Mouse (Mus musculus): ENCODE measurements around the gene Ssr2. TPM values are rescaled to one million over a fixed set of nuclear protein-coding genes. Genes with fewer than 3 reads are reported as not detected.
"Not testable (repeated sequence)": the region's sequence is repeated elsewhere in the genome, so short reads cannot be mapped to it uniquely, and the experiment has no call there.

The Ssr2 gene
- total RNA-seq, 1 experiment from 2014 or later, result 214 TPM

DNA sequence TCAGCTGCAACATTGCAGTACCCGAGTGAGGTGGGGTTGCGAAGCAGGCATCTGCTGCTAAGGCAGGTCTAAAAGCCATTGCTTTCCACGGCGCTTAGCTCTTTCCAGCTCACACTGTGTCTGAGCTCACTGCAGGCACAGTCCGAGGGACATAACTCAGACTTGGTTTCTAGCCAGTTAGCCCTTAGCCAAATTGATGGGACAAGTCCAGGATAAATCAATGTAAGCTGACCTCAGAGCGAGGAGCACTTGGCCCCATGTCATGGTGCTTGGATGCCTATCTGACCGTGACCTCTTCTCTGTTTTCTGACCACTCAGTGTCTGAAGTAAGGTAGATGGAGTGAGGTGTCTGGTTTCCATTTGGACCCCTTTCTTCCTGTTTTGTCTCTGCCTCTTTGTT is 11.7 kb upstream of the Ssr2 start:
- no peak for DNase-seq

DNA sequence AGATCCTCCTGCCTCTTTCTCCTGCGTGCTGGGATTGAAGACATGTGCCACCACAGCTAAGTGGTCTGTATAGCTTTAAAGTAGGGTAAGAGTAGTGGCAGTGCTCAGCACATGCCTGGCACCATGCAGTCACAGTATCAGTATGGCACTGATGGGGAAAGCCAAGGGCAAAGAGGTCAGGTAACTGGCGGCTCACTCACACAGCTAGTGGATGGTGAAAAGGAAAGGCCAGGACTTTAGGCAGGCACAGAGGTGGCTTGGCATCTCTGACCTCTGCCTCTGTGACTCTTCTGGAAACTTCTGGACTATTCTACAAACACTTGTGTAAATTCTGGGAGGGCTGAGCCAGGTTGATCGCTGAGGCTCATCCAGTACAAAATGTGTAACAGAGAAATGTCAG is 9.6 kb upstream of the Ssr2 start:
- DNase-seq, result no peak

DNA sequence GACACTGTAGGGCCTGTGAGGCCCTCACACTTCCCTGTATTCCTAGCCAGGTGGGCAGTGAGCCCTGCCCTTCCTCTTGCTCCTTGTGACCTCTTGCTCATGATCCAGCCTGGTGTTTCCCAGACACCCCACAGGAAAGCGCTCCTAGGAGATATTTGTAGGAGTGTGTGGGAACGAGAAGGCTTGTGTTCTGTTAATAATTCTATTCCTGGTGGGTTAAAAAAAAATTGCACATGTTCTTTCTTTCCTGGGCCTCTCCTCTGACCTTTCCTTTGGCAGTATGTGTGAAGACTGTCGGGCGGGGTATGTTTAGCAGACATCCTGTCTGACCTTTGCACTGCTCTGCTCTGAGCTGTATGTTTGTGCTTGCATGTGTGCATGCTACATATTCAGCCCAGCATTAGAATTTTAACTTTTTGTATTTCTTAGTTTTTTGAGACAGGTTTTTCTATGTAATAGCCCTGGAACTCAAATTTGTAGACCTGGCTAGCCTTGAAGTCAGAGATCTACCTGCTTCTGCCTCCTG is 9.1 kb upstream of the Ssr2 start:
- DNase-seq, result no peak

DNA sequence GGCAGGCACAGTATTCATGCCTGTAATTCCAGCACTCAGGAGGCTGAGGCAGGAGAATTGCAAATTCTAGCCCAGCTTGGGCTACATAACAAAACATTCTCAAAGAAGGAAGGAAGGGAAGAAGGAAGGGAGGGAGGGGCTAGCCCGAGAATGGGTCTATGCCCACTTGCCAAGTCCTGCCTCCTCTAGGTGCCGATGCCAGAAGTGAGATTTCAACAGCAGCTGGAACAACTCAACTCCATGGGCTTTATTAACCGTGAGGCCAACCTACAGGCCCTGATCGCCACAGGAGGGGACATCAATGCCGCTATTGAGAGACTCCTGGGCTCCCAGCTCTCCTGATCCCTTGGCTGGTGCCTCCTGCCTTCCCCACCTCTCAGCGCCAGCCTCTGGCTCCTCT is 7.8 kb upstream of the Ssr2 start:
- no peak for DNase-seq

DNA sequence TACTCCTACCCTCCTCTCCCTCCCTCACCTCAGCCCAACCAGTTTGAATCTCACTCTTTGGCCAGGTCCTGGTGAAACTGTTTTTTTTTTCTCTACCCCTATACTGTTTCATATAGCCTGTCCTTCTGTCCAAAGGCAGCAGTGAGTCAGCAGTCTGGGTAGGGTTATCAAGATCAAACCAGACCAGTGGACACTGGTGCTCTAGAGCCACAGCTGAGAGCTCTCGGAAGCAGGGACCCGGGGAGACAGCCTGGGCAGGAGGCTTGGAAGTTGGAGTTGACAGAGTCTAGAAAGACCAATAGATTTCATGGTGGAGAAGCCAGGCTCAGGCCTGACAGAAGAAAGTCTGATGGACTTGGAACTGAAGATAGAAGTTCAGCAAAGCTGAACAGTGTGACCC is 7.1 kb upstream of the Ssr2 start:
- DNase-seq, result no peak

DNA sequence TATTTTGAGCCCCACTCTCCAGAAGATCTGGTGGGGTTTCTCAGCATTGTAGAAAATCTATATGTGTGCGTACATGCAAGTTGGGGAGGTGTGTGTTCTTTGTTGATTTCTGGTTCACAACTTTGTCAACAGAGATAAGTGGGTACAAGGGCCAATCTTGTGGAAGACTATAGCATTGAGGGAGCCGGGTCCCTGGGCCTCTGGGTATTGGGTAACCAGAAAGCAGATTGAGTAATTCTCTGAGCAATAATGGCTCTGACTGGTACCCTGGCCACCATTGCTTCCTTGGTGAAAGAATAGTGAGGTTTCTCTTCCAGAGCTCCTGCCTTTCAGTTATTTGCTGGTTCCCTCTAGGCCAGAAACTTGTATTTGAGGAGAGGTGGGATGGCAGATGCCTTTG is 6.6 kb upstream of the Ssr2 start:
- no peak for DNase-seq

DNA sequence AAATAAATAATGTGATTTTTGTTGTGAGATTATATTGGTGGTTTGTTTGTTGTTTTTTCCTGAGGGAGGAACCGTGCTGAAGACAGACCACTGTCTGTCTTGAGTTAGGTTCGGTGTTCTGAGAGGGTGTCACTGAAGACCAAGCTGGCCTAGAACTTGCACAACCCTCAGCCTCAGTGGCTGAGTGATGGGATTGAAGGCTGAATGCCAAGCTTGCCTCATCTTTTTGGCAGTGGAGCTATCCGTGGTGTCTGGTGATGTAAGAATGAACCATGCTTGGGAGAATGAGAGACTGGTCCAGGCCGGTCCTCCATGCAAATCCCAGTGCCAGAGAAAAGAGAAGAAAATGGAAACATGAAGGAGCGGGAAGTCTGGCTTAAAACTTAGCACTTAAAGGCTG is 6.0 kb upstream of the Ssr2 start:
- peak; percentile 42 for DNase-seq

DNA sequence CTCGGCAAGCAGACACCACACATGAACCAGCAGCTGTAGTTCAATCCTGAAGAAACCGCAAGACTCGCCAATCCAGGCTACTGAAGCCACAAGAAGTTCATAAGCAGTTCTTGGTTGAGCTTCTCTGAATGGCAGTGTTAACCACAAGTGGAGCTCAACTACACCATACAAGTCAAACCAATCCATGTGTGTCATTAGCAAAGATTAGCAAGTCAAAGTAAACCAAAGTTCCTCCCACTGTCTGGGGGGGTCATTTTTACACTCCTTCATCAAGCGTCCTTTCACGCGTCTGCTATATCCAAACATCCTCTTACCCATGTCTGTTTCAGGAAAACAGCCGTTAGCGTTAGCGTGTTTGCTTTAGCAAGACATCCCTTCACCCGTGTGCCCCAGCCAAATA is 5.3 kb upstream of the Ssr2 start:
- DNase-seq, result no peak

DNA sequence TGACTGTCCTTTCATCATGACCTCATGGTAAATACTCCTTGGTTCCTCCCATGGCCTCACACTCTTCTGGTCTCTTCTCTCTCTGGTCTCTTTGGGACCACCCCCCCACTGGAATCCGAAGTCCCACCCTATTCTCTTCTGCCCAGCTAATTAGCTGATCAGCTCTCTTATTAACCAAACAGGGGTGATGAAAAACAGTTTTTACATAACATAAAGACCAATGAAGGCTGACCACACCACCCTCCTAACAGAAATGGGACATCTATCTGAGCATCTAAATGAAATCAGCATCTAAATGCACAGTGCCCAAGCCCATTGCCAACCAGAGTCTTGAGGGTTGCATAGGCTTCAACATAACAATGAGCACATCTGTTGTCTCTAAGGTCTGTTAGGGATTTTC is 3.8 kb upstream of the Ssr2 start:
- DNase-seq, result no peak

DNA sequence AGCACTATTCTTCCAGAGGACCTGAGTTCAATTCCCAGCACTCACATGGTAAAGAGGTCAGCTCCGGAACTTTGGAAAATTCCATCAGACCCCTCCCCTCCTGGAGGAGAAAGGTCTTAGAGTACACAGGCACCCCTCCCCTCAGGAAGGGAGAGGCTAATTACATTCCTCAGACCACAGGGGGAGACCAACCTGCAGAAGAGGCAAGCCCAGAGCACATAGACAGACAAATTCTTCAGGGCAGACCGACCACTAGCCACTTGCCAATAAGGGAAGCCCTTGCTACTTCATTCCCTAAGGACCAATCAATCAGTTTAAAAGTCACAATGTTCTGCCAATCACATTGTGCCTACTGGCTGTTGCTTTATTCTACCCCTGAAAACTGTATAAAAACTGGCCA is 2.8 kb upstream of the Ssr2 start:
- no peak for DNase-seq

DNA sequence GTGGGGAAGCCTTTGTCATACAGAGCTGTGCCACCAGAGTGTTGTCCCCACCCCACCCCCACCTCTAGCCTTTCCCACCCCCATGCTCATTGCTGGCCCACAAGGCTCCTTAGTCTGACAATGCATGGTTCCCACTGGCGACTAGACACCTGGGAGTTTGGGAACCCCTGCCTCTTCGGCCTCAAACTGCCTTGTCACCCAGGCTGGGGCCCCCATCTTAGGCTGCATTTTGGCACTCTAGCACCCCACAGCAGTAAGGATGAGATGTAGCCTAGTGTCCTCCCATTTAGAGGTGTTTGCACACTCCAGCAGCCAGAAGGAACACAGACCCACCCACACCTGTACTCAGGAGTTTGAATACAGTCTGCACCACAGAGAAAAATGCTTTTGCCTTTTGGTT is 1.9 kb upstream of the Ssr2 start:
- no peak for DNase-seq

DNA sequence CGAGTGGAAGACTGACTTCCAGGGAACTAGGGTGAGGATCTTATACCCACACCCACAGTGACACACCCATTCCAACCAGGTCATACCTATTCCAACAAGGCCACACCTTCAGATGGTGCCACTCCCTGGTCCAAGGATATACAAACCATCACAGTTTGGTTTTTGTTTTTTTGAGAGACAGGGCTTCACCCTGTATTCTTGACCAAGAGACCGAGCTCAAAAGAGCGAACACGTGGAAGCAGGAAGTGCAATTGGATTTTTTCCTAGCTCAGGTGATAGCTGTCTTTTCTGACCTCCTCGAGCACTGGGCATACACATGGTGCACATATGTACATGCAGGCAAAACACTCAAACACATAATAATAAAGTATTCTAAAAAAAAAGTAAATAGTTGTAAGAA is 2.2 kb downstream of the Ssr2 start:
- not testable (repeated sequence) for DNase-seq

DNA sequence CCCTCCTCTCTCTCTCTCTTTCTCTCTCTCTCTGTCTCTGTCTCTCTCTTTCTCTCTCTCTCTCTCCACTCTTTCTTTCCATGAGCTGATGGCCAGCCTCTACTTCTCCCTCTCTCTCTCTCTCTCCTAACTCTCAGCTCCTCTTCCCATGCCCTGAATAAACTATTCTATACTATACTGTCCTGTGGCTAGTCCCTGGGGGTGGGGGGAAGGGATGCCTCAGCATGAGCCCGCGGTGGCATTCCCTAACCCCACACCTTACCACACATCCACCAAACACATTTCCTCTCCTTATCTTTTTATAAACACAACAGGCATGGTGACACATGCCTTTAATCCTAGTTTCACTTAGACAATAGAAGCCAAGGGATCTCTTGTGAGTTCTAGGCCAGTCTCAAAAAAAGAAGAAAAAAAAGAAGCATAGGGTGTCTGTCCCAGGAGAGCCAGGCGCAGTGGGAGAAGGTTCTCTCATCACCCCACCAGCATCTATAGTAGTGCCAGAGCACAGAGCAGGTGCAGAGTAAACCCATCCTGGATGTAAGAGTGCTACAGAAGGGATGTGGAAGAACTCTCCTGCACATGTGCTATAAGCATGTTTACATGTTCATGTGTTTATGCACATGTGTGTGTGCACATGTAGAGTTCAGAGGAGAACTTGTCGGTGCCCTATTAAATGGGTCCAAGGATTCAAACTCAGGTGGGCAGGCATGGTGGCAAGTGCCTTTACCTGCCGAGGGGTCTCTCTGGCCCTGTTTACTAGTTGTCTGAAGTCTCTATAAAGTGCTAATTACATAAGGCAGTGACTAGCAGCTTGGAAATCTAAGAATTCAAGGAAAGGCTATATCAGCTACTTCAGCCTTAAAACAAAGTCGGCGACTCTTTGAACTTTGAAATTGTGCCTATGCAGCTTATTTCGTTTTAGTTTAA is 3.1 kb downstream of the Ssr2 start:
- DNase-seq, result no peak

DNA sequence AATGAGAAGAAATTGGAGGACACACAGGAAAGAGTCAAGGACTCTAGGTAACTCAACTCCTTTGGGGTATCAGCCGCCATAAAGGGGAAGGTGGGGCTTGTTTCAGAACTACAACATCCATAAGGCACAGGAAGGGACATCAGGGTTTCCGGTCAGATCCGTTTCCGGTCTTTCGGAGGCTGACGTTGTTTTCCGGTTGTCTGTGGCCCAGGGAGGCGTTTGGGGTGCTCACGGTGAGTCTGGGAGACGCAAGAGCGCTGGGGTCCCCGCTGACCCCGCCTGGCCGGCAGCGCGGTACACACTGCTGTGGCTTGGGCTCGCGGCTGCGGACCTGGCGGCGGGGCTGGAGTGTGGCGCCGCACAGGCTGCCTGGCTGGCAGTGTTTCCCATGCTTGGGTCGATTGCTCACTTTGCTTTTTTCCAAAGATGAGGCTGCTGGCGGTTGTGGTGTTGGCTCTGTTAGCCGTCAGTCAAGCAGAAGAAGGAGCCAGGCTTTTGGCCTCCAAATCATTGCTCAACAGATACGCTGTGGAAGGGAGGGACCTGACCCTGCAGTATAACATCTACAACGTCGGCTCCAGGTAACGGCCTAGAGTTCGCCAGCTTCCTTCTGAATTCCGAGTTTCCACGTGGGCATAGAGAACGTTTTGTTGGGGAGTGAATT is 3.9 kb downstream of the Ssr2 start:
- peak; percentile 69 for DNase-seq

DNA sequence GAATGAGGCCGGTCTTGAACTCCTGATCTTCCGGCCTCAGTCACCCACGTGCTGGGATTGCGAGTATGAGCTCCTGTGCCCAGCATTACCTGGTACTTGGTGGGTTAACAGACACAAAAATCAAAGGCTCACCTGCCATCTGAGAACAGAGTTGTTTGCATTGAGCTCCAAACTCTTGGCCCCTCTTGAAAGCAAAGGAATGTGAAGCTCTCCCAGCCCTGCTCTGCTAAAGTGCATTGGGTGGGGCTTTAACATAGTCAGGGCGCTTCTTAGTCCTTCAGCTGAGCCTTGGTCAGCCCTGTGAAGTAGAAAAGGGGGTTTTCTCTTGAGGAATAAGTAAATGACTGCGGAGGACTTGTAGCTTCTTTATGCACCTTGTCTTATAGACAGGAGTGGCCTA is 10.1 kb downstream of the Ssr2 start:
- no peak for DNase-seq

DNA sequence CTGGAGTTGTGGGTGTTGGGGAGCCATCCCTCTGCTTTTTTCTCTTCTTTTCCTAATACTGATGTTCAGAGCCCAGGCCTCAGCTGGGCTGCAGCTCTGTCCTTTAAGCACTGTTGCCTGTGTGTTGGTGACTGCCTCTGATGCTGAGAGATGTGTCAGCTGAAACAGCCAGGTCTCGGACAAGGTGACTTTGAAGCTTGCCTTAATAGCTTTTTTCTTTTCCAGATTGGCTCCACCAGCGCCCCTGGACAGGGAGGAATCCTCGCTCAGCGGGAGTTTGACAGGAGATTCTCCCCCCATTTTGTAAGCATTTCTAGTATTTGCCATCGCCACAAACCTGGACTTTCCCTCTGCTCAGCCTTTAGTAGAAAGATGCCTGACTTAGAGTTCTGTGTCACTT is 11.0 kb downstream of the Ssr2 start:
- no peak for DNase-seq

DNA sequence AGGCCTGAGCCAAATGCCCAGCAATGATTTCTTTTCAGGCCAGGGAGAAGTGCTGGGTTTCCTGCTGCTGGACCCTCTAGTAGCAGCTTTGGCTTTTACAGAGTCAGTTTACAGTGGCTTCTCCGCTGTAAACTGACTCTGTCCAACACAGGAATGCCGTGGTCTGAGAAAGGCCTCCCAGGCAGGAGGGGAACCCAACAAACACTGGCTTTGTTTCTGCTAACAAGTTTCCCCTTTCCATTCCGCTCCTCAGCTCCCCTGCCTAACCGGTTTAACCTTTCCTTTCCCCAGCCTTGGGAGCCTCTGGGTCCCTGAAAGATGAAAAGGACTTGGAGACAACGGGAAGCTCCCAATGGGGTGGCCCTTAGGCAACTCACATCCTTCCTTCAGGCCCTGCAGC is 14.6 kb downstream of the Ssr2 start:
- DNase-seq, result no peak

DNA sequence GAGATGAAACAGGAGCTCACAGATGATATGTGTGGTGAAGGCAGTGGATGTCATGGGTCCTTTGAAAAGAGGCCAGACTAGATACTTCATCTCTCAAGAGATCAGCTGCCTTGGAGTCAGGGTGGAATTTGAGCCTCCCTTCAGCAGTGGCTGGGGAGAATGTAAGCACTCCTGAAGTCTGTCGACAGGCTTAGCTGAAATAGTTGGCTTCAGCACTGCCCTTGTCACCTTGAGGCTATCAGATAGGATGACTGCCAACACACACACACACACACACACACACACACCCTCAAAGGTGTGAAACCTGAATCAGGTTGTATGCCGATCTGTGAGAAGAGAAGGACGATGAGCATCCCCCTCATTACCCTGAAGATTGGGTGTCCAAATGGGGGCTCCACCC is 15.4 kb downstream of the Ssr2 start:
- DNase-seq, result no peak

DNA sequence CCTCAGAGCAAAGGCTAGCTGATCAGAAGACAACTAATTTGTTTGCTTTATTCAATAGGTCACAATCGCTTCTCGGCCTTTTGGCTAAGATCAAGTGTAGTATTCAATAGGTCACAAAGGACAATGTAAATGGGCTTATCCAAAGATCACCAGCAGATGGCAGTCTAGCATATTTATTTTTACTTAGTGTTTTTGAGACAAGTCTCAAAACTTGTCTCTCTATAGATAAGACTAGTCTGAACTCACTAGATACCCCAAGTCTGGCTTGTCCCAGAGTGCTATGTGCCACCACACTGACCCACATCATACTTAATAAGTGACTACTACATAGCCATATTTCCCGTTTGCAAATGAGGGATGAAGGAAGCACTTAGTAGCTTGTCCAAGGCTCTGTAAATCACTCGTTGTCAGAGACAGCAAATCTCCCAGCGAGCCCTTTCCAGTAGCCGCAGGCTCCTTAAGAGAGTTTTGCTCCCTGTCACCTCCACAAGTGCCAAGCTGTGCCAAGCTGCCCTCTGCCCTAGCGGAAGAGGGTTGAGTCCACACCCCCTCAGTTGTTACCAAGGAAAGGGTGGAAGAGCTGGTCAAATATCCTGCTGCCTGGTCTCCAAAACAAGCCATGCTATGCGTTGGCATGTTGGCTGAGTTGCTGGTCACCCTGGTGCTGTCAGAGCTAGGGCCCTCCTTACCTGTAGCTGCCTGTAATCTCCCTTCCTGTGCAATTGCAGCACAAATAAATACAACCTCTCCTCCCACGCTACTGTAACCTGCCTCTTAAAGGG is 16.5 kb downstream of the Ssr2 start:
- no peak for DNase-seq

DNA sequence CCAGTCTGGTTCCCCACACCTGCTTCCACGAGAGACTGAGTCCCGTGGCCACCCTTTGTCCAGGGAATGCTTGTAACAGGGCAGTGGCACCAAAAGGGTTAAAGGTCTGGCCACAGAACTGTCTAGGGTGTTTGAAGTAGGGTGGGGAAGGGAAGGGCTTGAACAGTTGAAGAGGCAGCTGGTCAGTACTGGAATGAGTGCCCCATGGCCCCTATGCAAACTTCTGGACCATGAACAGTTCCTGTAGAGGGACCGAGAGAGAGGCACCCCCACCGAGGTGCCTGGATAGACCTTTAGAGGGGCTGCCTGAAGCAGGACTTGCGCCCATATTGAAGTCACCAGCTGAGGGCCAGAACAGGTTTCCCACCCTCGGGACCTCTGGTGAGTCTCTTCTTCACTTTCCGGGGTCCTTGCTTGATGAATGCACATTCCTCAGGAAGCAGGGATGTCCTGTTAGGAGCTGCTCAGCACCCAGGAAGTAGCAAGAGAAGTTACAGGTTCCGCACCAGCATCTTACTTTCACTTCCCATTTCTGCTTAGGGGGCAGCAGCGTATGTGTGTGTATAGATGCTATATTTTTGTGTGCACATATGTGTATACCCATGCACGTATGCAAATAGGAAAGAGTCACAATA is 17.4 kb downstream of the Ssr2 start:
- DNase-seq, result no peak

DNA sequence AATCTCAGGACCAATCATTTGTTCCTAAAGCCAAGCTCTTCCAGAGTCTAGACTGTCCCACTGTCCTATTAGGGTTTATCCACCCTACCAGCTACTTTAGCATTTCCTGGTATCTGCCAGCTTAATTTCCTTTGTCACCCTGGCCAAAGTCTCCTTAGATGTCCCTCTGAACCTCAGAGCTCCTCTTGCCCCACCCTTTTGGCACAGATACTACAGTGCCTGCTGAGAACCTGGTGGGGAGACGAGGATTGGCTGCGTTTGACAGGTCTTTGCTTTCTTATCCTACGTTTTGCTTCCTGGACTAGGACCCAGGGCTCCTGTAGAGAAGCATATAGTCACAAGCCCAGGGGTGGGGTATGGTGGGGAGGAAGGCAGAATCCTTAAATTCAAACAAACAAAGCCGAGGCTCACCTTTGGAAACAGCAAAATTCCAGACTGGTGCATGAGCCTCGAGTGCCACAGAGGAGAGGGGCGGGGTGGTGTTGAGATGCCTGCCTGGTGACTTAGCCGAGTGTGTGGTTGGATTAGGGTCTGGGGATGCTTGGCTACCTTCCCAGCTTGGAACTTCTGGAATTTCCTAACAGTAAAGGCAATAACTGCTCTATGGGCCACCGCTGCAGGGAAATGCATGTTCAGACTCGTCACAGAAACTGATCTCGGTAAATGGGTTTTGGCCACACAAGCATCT is 18.4 kb downstream of the Ssr2 start:
- no peak for DNase-seq

DNA sequence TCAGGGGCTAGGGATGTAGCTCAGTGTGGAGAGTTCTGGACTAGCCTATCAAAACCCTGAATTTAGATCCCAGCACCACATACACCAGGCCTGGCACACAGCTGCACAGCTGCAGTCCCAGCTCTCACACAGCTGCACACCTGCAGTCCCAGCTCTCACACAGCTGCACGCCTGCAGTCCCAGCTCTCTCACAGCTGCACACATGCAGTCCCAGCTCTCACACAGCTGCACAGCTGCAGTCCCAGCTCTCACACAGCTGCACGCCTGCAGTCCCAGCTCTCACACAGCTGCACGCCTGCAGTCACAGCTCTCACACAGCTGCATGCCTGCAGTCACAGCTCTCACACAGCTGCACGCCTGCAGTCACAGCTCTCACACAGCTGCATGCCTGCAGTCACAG is 20.9 kb downstream of the Ssr2 start:
- not testable (repeated sequence) for DNase-seq

Measured in adrenal gland, postnatal 25 days (tissue).